Mouse (Mus musculus) myocyte (in vitro differentiated cells): ENCODE data around the gene Foxo3.

Experiments
- E2F4 ChIP-seq: IDR thresholded peaks from one replicate; pipeline ENCODE4 v1.6.1; 2011; ENCODE audit warnings: mild to moderate bottlenecking, control low read depth, moderate library complexity; ENCODE audit not compliant: insufficient read depth
- POLR2A ChIP-seq: IDR thresholded peaks from one replicate; pipeline ENCODE4 v1.6.1; 2011; ENCODE audit warnings: low read depth, mild to moderate bottlenecking, control low read depth, moderate library complexity; ENCODE audit not compliant: insufficient read length
- REST ChIP-seq: IDR thresholded peaks from one replicate; pipeline ENCODE4 v1.6.1; 2011; ENCODE audit warnings: mild to moderate bottlenecking, control low read depth, moderate library complexity; ENCODE audit not compliant: insufficient read depth, insufficient read length
- TCF12 ChIP-seq: IDR thresholded peaks from one replicate; pipeline ENCODE4 v1.6.1; 2011; ENCODE audit warnings: mild to moderate bottlenecking, control low read depth; ENCODE audit not compliant: poor library complexity, insufficient read depth, severe bottlenecking
- USF1 ChIP-seq: IDR thresholded peaks from one replicate; pipeline ENCODE4 v1.6.1; 2011; ENCODE audit warnings: low read depth, mild to moderate bottlenecking, control low read depth, moderate library complexity

- TF ChIP-seq POLR2A, result no peak
- TF ChIP-seq USF1, result no peak
- no peak for TF ChIP-seq E2F4
- TF ChIP-seq TCF12, result no peak
- TF ChIP-seq REST, result no peak
These were observed 20.6 kb upstream of the Foxo3 start for GRCm38 (mm10) chr10:42297109-42297508.
